Mouse (Mus musculus) cerebellum, adult 2 months (tissue): ENCODE results near the gene Olfr376. TPM values are rescaled to one million over a fixed set of nuclear protein-coding genes. Genes with fewer than 3 reads are reported as not detected.

Source experiments
- DNase-seq, 2 experiments: peaks; one replicate each; pipeline ENCODE4 v3.0.0; 2021
- H3K27ac ChIP-seq: fragments of 200-500 bp; 2 replicates; pipeline ENCODE4 v1.5.1; 2012; ENCODE audit warnings: low read length, control low read depth, inconsistent platforms; ENCODE audit not compliant: insufficient read depth
- H3K27me3 ChIP-seq: fragments of 200-500 bp; 2 replicates; pipeline ENCODE4 v1.6.1; 2012; ENCODE audit warnings: inconsistent platforms, mild to moderate bottlenecking, low read length, moderate library complexity; ENCODE audit not compliant: control insufficient read depth, insufficient read depth
- H3K4me1 ChIP-seq: fragments of 200-500 bp; 2 replicates; pipeline ENCODE4 v1.6.1; 2011; ENCODE audit warnings: low read length; ENCODE audit not compliant: control insufficient read depth, insufficient read depth
- H3K4me3 ChIP-seq: fragments of 200-500 bp; replicated peaks from 2 replicates; pipeline ENCODE3; 2011; ENCODE audit warnings: mild to moderate bottlenecking, low read depth, low read length, control low read depth; ENCODE audit not compliant: insufficient read depth
- CTCF ChIP-seq: fragments of 200-500 bp; IDR thresholded peaks from 2 replicates; pipeline ENCODE4 v1.5.1; 2011; ENCODE audit warnings: low read depth, mild to moderate bottlenecking, control low read depth, low read length, moderate library complexity, borderline replicate concordance; ENCODE audit not compliant: insufficient read depth
- POLR2A ChIP-seq: fragments of 200-500 bp; IDR thresholded peaks from 2 replicates; pipeline ENCODE4 v1.6.1; 2011; ENCODE audit warnings: low read length, control low read depth, borderline replicate concordance; ENCODE audit not compliant: insufficient read depth
- WGBS: fragments of 180-500 bp; shearing (Covaris S2); methylation state at CpG from one replicate; pipeline ENCODE4 v1.1.7; 2018; 5-methylcytosine and 5-hydroxymethylcytosine counted together
- polyA plus RNA-seq: library from polyadenylated mRNA; depleted of rRNA; stranded (reverse); fragments of >200 nt; gene quantifications from 2 replicates; pipeline ENCODE4 v1.2.3, GENCODE M21; 2012; rRNA removed

Olfr376 gene
- not detected in 2 replicates for polyA plus RNA-seq

GRCm38 (mm10) chr11:73370946-73371345 lies at the start of gene Olfr376:
TSS of gene Olfr376 (plus strand) at chr11:73371246.
- H3K4me1 ChIP-seq: no peaks in the 10 kb centered on the region
- no peak within 1 kb of the TSS for H3K4me3 ChIP-seq
- 88% methylated on average over 2 of the region's 2 CpGs for WGBS
- no peak within 1 kb of the TSS for H3K27ac ChIP-seq
- no peak for TF ChIP-seq CTCF
- TF ChIP-seq POLR2A: no peak
- DNase-seq: no peak
- no peaks in the 10 kb centered on the region for H3K27me3 ChIP-seq

GRCm38 (mm10) chr11:73323906-73324830 lies 46.9 kb upstream of the Olfr376 start:
- 65% methylated on average over 9 of the region's 9 CpGs for WGBS
- Histone ChIP-seq H3K4me3 (peak overlapping the region; percentile 26), H3K4me1 (no peaks in the 10 kb centered on the region), H3K27me3 (no peaks in the 10 kb centered on the region), H3K27ac (no peak overlapping the region)
- no peak for DNase-seq
- TF ChIP-seq POLR2A: no peak

DNA sequence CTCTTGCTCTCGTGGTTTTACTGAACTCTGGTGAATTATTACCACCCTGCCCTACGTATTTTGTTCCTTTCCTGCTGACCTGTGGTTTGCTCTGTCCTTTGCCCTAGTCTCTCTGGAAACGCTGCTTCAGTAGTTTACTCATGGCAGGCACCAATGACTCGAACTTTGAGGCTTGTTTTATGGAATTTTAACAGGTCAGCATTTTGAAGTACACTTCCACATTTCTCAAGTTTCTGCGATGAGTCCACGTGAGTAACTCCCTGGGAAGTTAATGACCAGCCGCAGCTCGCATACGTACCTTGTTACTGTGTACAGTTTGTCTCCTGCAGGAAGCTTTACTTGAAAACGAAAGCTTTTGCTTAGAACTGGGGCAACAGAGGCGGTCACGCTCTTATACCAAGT lies 44.6 kb upstream of the Olfr376 start:
- no peak for DNase-seq
- no peak overlapping the region for H3K4me3 ChIP-seq
- H3K27me3 ChIP-seq: no peaks in the 10 kb centered on the region
- no peak overlapping the region for H3K27ac ChIP-seq
- WGBS: 52% methylated on average over 12 of the region's 12 CpGs
- no peak for TF ChIP-seq POLR2A
- no peak for TF ChIP-seq CTCF
- H3K4me1 ChIP-seq: no peaks in the 10 kb centered on the region

GRCm38 (mm10) chr11:73327361-73327760 lies 43.7 kb upstream of the Olfr376 start:
- Histone ChIP-seq H3K4me1 (no peaks in the 10 kb centered on the region), H3K27me3 (no peaks in the 10 kb centered on the region), H3K27ac (no peak overlapping the region), H3K4me3 (no peak overlapping the region)
- 34% methylated on average over 4 of the region's 4 CpGs for WGBS
- TF ChIP-seq POLR2A: no peak
- TF ChIP-seq CTCF: no peak
- DNase-seq: no peak

GRCm38 (mm10) chr11:73329442-73329841 lies 41.6 kb upstream of the Olfr376 start, which contains the start of the genes Aspa, Gm49340 and Spata22:
TSS of gene Aspa (minus strand) at chr11:73329596.
TSS of gene Gm49340 (plus strand) at chr11:73329741.
TSS of gene Spata22 (plus strand) at chr11:73329741.
- Histone ChIP-seq H3K4me3 (no peak within 1 kb of the TSS), H3K27me3 (no peaks in the 10 kb centered on the region), H3K27ac (no peak within 1 kb of the TSS), H3K4me1 (no peaks in the 10 kb centered on the region)
- TF ChIP-seq CTCF: no peak
- no peak for TF ChIP-seq POLR2A
- WGBS: 85% methylated on average over 27 of the region's 27 CpGs
- no peak for DNase-seq

GRCm38 (mm10) chr11:73333357-73333756 lies 37.7 kb upstream of the Olfr376 start:
- TF ChIP-seq POLR2A (no peak), CTCF (no peak)
- Histone ChIP-seq H3K27ac (no peak overlapping the region), H3K27me3 (no peaks in the 10 kb centered on the region), H3K4me3 (no peak overlapping the region), H3K4me1 (no peaks in the 10 kb centered on the region)
- no peak for DNase-seq
- 55% methylated on average over 2 of the region's 2 CpGs for WGBS

GRCm38 (mm10) chr11:73336919-73337318 lies 34.1 kb upstream of the Olfr376 start:
- H3K27me3 ChIP-seq: no peaks in the 10 kb centered on the region
- 73% methylated on average over 4 of the region's 4 CpGs for WGBS
- TF ChIP-seq POLR2A (no peak), CTCF (no peak)
- H3K27ac ChIP-seq: no peak overlapping the region
- no peak overlapping the region for H3K4me3 ChIP-seq
- DNase-seq: no peak
- no peaks in the 10 kb centered on the region for H3K4me1 ChIP-seq

GRCm38 (mm10) chr11:73350483-73350882 lies 20.6 kb upstream of the Olfr376 start, which contains the start of gene Olfr20:
TSS of gene Olfr20 (plus strand) at chr11:73350783.
- DNase-seq: no peak
- Histone ChIP-seq H3K27me3 (no peaks in the 10 kb centered on the region), H3K4me1 (no peaks in the 10 kb centered on the region), H3K4me3 (no peak within 1 kb of the TSS), H3K27ac (no peak within 1 kb of the TSS)
- WGBS: 46% methylated on average over 3 of the region's 3 CpGs
- no peak for TF ChIP-seq POLR2A
- TF ChIP-seq CTCF: no peak
